Mouse (Mus musculus): ENCODE results near the gene Ptpa. TPM values are rescaled to one million over a fixed set of nuclear protein-coding genes. Genes with fewer than 3 reads are reported as not detected.

Gene Ptpa
- polyA plus RNA-seq, 1 experiment from 2014 or later, result 184 TPM

GRCm38 (mm10) chr2:30451525-30451924 lies 35.7 kb downstream of the Ptpa start:
- Histone ChIP-seq H3K4me2 (replicated peaks; ENCODE audit: low read depth, low read length) (no peak overlapping the region), H3K4me1 (ENCODE audit: insufficient read depth, low read length) (peaks cover 5% of the 10 kb centered on the region), H3K9me3 (ENCODE audit: low read length) (peaks cover 10% of the 10 kb centered on the region; the same call in 1 of the 2 replicates), H3K9ac (replicated peaks; ENCODE audit: low read length) (no peak overlapping the region), H3K36me3 (ENCODE audit: insufficient read depth, low read length) (peaks cover 34% of the 10 kb centered on the region), H3K27me3 (ENCODE audit: insufficient read depth, low read length) (no peaks in the 10 kb centered on the region), H3K4me3 (ENCODE audit: low read length) (no peak overlapping the region), H3K27ac (ENCODE audit: low read length) (no peak overlapping the region)
- no peak for ATAC-seq (ENCODE audit: low FRiP score, low TSS enrichment)
- 82% methylated on average over 3 of the region's 3 CpGs for WGBS

GRCm38 (mm10) chr2:30453570-30453969 lies 37.7 kb downstream of the Ptpa start:
- Histone ChIP-seq H3K4me3 (ENCODE audit: low read length) (no peak overlapping the region), H3K36me3 (ENCODE audit: insufficient read depth, low read length) (peaks cover 18% of the 10 kb centered on the region), H3K9ac (replicated peaks; ENCODE audit: low read length) (no peak overlapping the region), H3K4me1 (ENCODE audit: insufficient read depth, low read length) (peaks cover 8% of the 10 kb centered on the region; the same call in 1 of the 2 replicates), H3K9me3 (ENCODE audit: low read length) (peaks cover 10% of the 10 kb centered on the region; the same call in 1 of the 2 replicates), H3K27me3 (ENCODE audit: insufficient read depth, low read length) (no peaks in the 10 kb centered on the region), H3K4me2 (replicated peaks; ENCODE audit: low read depth, low read length) (no peak overlapping the region), H3K27ac (ENCODE audit: low read length) (no peak overlapping the region)
- 84% methylated on average over 3 of the region's 3 CpGs for WGBS
- no peak for ATAC-seq (ENCODE audit: low FRiP score, low TSS enrichment)

DNA sequence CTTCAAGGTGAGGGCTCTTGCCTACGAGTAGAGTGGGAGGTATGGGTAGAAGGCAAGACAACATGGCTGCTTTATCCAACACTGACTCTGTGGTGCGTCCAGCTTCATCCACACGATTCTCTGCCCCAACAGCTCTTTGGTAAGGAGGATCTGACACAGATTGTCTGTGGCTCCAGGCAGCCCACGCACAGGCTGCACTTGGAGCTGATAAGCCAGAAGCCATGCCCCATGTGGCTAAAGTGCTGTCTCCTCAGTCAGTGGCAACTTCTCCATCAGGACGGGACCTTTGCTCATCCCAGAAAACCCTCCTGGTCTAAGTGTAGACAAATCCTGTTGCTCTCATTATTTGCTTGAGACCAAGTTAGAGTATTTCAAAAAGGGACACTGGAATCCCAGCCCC lies 38.7 kb downstream of the Ptpa start:
- 88% methylated on average over 5 of the region's 5 CpGs for WGBS
- Histone ChIP-seq H3K9me3 (ENCODE audit: low read length) (peaks cover 10% of the 10 kb centered on the region; the same call in 1 of the 2 replicates), H3K27ac (ENCODE audit: low read length) (no peak overlapping the region), H3K27me3 (ENCODE audit: insufficient read depth, low read length) (no peaks in the 10 kb centered on the region), H3K4me1 (ENCODE audit: insufficient read depth, low read length) (peaks cover 8% of the 10 kb centered on the region; the same call in 1 of the 2 replicates), H3K4me3 (ENCODE audit: low read length) (no peak overlapping the region), H3K4me2 (replicated peaks; ENCODE audit: low read depth, low read length) (no peak overlapping the region), H3K9ac (replicated peaks; ENCODE audit: low read length) (no peak overlapping the region), H3K36me3 (ENCODE audit: insufficient read depth, low read length) (peaks cover 10% of the 10 kb centered on the region)
- ATAC-seq (ENCODE audit: low FRiP score, low TSS enrichment), result no peak

- WGBS, result 60% methylated on average over 13 of the region's 13 CpGs
- peaks cover 8% of the 10 kb centered on the region; the same call in 1 of the 2 replicates for H3K4me1 ChIP-seq (ENCODE audit: insufficient read depth, low read length)
- H3K36me3 ChIP-seq (ENCODE audit: insufficient read depth, low read length), result no peaks in the 10 kb centered on the region
- H3K27ac ChIP-seq (ENCODE audit: low read length), result 0 out of 2 replicates have a peak overlapping the region, but pooled peaks have one; percentile 13
- no peak overlapping the region for H3K4me3 ChIP-seq (ENCODE audit: low read length)
- H3K27me3 ChIP-seq (ENCODE audit: insufficient read depth, low read length), result no peaks in the 10 kb centered on the region
- ATAC-seq (ENCODE audit: low FRiP score, low TSS enrichment), result no peak
- no peak overlapping the region for H3K4me2 ChIP-seq (replicated peaks; ENCODE audit: low read depth, low read length)
- H3K9ac ChIP-seq (replicated peaks; ENCODE audit: low read length), result no peak overlapping the region
- no peaks in the 10 kb centered on the region for H3K9me3 ChIP-seq (ENCODE audit: low read length)
These were observed 40.5 kb downstream of the Ptpa start for GRCm38 (mm10) chr2:30456104-30456980.

DNA sequence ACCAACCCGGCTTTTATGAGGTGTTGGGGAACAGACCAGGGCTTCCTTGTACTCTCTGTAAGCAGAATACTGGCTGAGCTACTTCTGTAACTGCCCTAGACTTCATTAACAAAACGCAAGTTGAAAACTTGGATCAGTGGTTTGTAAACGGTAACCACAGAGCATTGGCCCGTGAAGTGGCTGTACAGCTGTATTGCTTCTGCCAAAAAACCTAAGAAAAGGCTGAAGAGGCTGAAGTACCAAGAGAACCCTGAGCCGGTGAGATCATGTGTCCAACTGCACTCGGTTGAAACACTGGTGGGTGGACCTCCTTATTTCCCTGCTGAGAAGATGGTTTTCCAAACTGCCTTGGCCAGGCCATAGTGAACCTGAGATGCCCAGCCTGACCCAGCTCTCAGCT lies 42.5 kb downstream of the Ptpa start:
- no peak overlapping the region for H3K9ac ChIP-seq (replicated peaks; ENCODE audit: low read length)
- H3K27me3 ChIP-seq (ENCODE audit: insufficient read depth, low read length), result no peaks in the 10 kb centered on the region
- H3K4me1 ChIP-seq (ENCODE audit: insufficient read depth, low read length), result peaks cover 14% of the 10 kb centered on the region
- no peak for ATAC-seq (ENCODE audit: low FRiP score, low TSS enrichment)
- H3K4me2 ChIP-seq (replicated peaks; ENCODE audit: low read depth, low read length), result no peak overlapping the region
- WGBS, result 55% methylated on average over 6 of the region's 6 CpGs
- H3K27ac ChIP-seq (ENCODE audit: low read length), result peak overlapping the region; percentile 61
- no peak overlapping the region for H3K4me3 ChIP-seq (ENCODE audit: low read length)
- no peaks in the 10 kb centered on the region for H3K36me3 ChIP-seq (ENCODE audit: insufficient read depth, low read length)
- H3K9me3 ChIP-seq (ENCODE audit: low read length), result no peaks in the 10 kb centered on the region

- ATAC-seq (ENCODE audit: low FRiP score, low TSS enrichment), result no peak
- Histone ChIP-seq H3K4me1 (ENCODE audit: insufficient read depth, low read length) (peaks cover 23% of the 10 kb centered on the region), H3K27me3 (ENCODE audit: insufficient read depth, low read length) (no peaks in the 10 kb centered on the region), H3K27ac (ENCODE audit: low read length) (no peak overlapping the region), H3K4me2 (replicated peaks; ENCODE audit: low read depth, low read length) (no peak overlapping the region), H3K36me3 (ENCODE audit: insufficient read depth, low read length) (no peaks in the 10 kb centered on the region), H3K9me3 (ENCODE audit: low read length) (no peaks in the 10 kb centered on the region), H3K9ac (replicated peaks; ENCODE audit: low read length) (no peak overlapping the region), H3K4me3 (ENCODE audit: low read length) (no peak overlapping the region)
- 94% methylated on average over 6 of the region's 6 CpGs for WGBS
These were observed 43.4 kb downstream of the Ptpa start for GRCm38 (mm10) chr2:30459241-30459640.

DNA sequence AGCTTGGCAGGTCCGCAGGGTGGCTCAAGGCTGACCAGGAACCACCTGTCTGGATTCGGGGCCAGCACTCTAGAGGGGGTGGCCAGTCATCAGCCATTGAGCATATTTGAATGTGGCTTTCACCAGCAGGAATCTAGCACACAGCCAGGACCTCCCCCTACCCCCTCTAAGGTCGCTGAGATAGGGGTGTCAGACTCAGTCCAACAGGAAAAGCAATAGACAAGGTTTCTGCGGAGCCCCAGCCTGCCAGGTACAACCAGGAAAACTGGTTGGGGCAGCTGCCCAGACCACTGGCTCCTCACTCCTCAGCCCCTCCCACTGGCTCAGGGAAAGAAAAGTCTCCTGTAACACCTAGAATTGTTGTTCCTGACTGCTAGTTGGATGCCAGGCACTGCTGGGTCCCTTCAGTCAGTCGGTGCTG lies 47.5 kb downstream of the Ptpa start:
- no peaks in the 10 kb centered on the region for H3K36me3 ChIP-seq (ENCODE audit: insufficient read depth, low read length)
- no peaks in the 10 kb centered on the region for H3K9me3 ChIP-seq (ENCODE audit: low read length)
- H3K27me3 ChIP-seq (ENCODE audit: insufficient read depth, low read length), result no peaks in the 10 kb centered on the region
- peak overlapping the region; percentile 58 for H3K4me2 ChIP-seq (replicated peaks; ENCODE audit: low read depth, low read length)
- H3K4me1 ChIP-seq (ENCODE audit: insufficient read depth, low read length), result peaks cover 33% of the 10 kb centered on the region
- WGBS, result 9% methylated on average over 5 of the region's 5 CpGs
- ATAC-seq (ENCODE audit: low FRiP score, low TSS enrichment), result peak; percentile 60
- peak overlapping the region; percentile 89 for H3K27ac ChIP-seq (ENCODE audit: low read length)
- H3K4me3 ChIP-seq (ENCODE audit: low read length), result peak overlapping the region; percentile 44
- H3K9ac ChIP-seq (replicated peaks; ENCODE audit: low read length), result peak overlapping the region; percentile 30

GRCm38 (mm10) chr2:30463904-30464330 lies 48.1 kb downstream of the Ptpa start:
- no peaks in the 10 kb centered on the region for H3K9me3 ChIP-seq (ENCODE audit: low read length)
- peak overlapping the region; percentile 44 for H3K4me3 ChIP-seq (ENCODE audit: low read length)
- peak overlapping the region; percentile 30 for H3K9ac ChIP-seq (replicated peaks; ENCODE audit: low read length)
- H3K27ac ChIP-seq (ENCODE audit: low read length), result peak overlapping the region; percentile 89
- no peaks in the 10 kb centered on the region for H3K36me3 ChIP-seq (ENCODE audit: insufficient read depth, low read length)
- H3K4me1 ChIP-seq (ENCODE audit: insufficient read depth, low read length), result peaks cover 35% of the 10 kb centered on the region
- peak overlapping the region; percentile 58 for H3K4me2 ChIP-seq (replicated peaks; ENCODE audit: low read depth, low read length)
- no peaks in the 10 kb centered on the region for H3K27me3 ChIP-seq (ENCODE audit: insufficient read depth, low read length)
- peak; percentile 93 for ATAC-seq (ENCODE audit: low FRiP score, low TSS enrichment)
- 2% methylated on average over 9 of the region's 9 CpGs for WGBS

DNA sequence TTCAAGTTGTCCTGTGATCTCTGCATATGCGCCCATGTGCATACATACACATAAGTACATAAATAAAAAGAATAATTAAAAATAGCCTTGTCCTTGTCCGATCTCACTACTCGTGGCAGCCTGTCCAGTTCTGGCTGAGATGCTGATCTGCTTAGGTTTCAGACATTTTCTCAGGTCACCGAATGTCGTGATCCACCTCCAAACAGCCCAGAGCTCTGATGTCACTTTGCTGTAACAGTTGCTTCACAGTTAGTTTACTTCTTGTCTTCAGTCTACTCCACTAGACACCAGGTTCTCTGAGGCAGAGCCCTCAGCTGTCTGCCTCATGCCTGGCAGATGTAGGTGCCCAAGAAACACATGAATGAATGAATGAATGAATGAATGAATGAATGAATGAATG lies 48.6 kb downstream of the Ptpa start:
- H3K4me2 ChIP-seq (replicated peaks; ENCODE audit: low read depth, low read length), result peak overlapping the region; percentile 58
- 40% methylated on average over 5 of the region's 5 CpGs for WGBS
- H3K9me3 ChIP-seq (ENCODE audit: low read length), result no peaks in the 10 kb centered on the region
- ATAC-seq (ENCODE audit: low FRiP score, low TSS enrichment), result no peak
- H3K27ac ChIP-seq (ENCODE audit: low read length), result peak overlapping the region; percentile 89
- peak overlapping the region; percentile 44 for H3K4me3 ChIP-seq (ENCODE audit: low read length)
- peak overlapping the region; percentile 30 for H3K9ac ChIP-seq (replicated peaks; ENCODE audit: low read length)
- H3K36me3 ChIP-seq (ENCODE audit: insufficient read depth, low read length), result no peaks in the 10 kb centered on the region
- peaks cover 38% of the 10 kb centered on the region for H3K4me1 ChIP-seq (ENCODE audit: insufficient read depth, low read length)
- H3K27me3 ChIP-seq (ENCODE audit: insufficient read depth, low read length), result no peaks in the 10 kb centered on the region

DNA sequence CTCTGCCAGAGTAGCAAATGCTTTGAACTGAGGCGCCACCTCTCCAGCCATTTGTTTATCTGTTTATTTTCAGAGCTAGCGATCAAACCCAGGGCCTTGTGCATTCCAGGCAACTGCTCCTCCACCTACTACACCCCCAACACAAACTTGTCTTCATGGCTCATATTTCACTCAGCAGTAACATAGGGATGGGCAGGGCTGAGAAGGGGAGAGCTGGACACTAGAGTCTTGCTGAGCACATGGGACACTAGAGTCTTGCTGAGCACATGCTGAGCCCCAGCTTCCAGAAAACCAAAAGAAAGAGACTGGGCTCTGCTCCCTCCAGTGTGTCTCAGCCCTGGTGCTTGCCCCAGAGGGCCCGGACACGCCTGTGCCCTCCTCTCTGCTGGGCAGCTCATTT lies 50.9 kb downstream of the Ptpa start:
- WGBS, result 47% methylated on average over 4 of the region's 4 CpGs
- H3K4me3 ChIP-seq (ENCODE audit: low read length), result no peak overlapping the region
- H3K36me3 ChIP-seq (ENCODE audit: insufficient read depth, low read length), result no peaks in the 10 kb centered on the region
- peaks cover 53% of the 10 kb centered on the region for H3K4me1 ChIP-seq (ENCODE audit: insufficient read depth, low read length)
- no peaks in the 10 kb centered on the region for H3K27me3 ChIP-seq (ENCODE audit: insufficient read depth, low read length)
- peak overlapping the region; percentile 56 for H3K27ac ChIP-seq (ENCODE audit: low read length)
- H3K9me3 ChIP-seq (ENCODE audit: low read length), result no peaks in the 10 kb centered on the region
- no peak overlapping the region for H3K4me2 ChIP-seq (replicated peaks; ENCODE audit: low read depth, low read length)
- no peak for ATAC-seq (ENCODE audit: low FRiP score, low TSS enrichment)
- 0 out of 2 replicates have a peak overlapping the region, but pooled peaks have one; percentile 10 for H3K9ac ChIP-seq (replicated peaks; ENCODE audit: low read length)

Data from kidney, embryonic 16.5 days (tissue).